Mouse (Mus musculus): Measurements from ENCODE around the gene Sirt2.

DNA sequence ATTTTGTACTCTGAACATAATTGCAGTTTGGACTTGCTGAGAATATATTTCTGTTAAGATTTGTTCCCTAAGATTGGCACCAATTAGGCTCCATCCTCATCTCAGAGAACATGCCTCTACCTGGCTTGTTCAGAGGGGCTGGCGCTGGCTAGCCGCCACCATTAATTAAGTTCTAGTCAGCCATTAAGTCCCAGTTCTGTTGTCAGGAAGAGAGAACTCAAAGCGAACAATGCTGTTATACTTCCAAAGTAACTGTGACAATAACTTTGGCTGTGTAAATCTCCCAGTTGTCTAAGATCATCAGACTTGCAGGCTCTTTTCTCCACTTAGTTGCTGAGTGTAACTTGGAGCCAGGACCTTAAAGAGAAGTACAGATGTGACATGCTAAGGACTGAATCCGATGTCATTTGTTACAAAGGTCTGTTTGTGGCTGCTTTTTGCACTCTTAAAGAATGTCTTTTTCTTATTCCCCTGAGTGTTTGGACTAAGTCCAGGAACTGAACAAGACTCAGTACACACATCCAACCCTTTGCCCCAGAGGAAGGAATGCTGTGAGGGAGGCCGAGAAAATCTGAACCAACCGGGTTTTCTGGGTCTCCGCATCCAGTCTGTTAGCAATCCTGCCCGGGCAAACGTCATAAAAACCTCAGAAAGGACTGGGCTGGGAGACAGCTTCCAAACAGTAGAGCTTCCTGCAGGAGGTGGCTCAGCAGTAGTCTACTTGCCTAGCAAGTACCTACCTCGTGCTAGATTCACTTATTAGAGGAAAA is 35.6 kb downstream of the Sirt2 start:
- TF ChIP-seq EP300 (IDR thresholded peaks at IDR 0.05; ENCODE audit: low read depth), result no peak
- TF ChIP-seq CTCF (IDR thresholded peaks at IDR 0.05; ENCODE audit: low read depth), result no peak
